Mouse (Mus musculus): ENCODE data around the gene Ak7.

The Ak7 gene

DNA sequence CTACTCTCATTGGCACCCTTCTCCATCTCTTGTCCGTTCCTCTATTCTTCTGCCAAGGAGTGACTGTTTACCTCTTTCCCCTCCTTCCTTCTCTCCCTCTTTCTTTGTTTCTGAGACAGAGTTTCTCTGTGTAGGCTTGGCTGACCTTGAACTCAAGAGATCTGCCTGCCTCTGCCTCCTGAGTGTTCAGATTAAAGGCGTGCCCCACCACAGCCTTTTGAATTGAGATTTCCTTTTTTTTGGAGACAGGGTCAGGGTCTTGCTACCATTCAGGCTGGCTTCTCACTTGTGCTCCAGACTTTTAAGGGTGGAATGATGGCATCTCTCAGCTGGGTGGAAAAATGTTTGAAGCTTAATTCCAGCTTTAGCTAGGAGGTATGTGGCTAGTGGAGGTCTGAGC lies 81.8 kb downstream of the Ak7 start:
- DNase-seq (ENCODE audit: low spot score) = no peak

DNA sequence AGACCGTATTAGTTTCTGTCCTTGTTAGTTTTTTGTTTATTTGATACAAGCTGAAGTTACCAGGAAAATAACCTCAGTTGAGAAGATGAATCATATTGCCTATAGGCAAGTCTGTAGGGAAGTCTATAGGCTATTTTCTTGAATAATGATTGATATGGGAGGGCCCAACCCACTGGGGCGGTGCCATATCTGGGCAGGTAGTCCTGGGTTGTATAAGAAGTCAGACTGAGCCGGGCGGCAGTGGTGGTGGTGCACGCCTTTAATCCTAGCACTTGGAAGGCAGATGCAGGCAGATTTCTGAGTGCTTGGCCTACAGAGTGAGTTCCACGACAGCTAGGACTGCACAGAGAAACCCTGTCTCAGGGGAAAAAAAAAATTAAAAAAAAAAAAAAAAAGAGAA lies 84.1 kb downstream of the Ak7 start:
- peak; percentile 8 for DNase-seq (ENCODE audit: low spot score)

DNA sequence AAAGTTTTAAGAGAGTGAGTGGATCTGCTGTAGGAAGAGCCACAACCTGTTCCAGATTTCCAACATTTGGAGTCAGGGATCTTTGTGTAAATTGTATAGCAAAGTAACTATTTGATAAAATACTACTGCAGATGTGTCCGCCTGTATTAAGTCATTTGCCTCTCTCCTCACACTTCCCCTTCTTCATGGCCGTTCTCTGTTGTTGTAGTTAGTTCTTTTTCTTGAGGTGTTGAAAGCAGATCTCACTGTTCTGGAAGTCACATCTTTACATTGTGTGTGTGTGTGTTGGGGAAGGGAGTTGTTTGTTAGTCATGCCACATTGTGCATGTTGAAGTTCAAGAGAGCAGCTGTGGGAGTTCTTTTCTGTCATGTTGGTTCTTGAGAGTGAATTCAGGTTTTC lies 89.1 kb downstream of the Ak7 start:
- DNase-seq (ENCODE audit: low spot score) = no peak

DNA sequence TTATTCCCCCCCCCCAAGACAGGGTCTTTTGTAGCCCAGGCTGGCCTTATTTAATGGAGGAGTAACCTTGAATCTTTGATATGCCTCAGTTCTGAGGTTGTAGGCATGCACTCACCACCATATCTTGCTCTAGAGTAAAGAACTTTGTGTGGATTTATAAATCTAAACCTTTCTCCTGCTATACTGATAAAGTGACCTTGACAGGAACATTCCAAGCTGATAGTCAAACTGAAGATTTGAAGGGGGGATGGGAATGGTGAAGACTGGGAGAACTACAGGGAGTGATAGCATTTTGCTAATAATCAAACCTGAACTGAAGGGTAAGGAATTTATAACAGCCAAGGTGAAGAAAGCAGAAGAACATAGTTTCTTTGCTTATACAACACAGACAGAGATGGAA lies 92.2 kb downstream of the Ak7 start:
- no peak for DNase-seq (ENCODE audit: low spot score)

DNA sequence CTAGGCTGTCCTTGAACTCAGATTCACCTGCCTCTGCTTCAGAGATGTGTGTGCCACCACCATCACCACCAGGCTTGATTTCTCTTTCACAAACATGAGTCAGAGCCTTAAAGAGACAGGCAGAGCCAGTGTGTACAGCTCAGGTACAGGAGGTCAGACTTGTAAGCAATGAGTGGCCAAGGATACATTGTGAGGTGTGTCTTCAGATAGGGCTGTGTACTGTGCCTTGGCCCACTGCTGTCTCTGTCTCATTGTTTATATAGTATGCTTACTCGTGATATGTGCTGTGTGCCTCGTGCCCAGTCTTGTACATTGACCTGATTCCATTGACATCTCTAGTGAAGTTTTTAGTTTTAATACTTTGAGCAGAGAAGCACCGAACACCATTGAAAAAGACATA lies 100.0 kb downstream of the Ak7 start:
- no peak for DNase-seq (ENCODE audit: low spot score)

DNA sequence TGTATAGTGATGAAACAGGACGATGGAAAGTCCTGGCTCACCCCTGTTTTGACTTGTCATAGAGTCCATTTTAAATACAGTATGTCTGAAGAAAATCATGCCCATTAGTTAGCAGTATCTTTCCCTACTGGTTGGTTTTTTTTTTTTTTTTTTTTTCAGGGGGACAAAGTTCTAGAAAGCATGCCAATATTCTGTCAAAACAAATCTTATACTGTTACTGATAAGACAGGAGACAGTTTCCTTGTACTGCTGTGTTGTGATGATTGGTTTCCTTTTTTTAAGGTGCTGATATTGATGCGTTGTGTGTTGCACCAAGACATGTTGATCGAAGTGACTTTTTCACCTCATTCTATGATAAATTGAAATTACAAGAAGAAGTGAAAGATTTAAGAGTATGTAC lies 100.4 kb downstream of the Ak7 start:
- DNase-seq (ENCODE audit: low spot score) = no peak

DNA sequence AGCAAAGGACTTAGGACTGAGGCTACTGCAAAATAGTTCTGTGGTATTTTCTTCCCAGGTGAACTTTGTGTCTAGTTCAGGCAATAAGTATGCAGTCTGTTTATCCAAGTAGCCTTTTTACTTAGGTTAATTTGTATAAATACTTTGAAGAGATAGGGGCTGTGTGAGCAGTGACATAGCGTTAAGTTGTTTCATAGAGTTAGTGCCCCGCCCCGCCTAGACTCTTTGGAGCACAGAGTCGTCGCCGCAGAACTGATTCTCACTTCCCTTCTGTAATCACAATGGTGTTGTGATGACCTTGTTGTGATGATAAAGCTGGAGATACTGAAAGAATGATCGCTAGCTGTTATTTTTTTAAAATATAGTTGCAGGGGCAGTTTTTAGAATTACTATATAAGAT lies 101.6 kb downstream of the Ak7 start:
- no peak for DNase-seq (ENCODE audit: low spot score)

DNA sequence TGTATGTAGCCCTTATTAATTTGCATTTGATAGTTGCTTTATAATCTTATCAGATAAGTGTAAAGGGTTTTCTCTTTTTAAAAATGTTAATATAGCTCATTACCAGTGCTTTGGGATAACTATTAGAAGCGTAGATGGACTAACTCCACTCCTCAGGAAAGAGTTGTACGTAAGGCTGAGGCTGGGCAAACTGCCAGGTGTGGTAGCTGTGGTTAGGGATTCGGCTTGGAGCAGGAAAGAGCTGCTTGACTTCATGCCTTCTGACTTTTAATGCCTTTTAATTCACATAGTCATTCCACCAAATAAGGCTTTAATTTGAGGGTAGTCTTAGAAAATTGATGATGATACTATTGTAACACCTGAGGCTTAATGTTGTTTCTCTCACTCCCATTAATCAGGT lies 103.2 kb downstream of the Ak7 start:
- DNase-seq (ENCODE audit: low spot score) = no peak

DNA sequence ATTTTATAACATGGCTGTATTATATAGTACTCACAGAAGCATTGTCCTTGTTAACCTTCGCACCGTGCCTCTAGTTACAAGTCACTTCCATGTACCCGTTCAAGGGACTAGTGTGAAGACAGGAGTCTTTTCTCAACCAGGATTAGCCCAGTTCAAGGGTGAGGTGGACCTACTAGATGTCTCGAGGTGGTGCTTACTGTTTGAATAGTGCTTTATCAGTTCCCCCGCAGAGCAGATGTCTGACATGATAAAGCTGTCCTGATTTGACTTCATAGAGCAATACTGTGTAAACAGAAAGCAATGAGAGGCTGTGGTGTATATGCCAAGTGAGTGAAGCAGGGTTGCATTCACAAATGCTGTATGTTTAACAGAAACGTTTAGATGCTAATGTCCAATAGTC lies 104.8 kb downstream of the Ak7 start:
- no peak for DNase-seq (ENCODE audit: low spot score)

DNA sequence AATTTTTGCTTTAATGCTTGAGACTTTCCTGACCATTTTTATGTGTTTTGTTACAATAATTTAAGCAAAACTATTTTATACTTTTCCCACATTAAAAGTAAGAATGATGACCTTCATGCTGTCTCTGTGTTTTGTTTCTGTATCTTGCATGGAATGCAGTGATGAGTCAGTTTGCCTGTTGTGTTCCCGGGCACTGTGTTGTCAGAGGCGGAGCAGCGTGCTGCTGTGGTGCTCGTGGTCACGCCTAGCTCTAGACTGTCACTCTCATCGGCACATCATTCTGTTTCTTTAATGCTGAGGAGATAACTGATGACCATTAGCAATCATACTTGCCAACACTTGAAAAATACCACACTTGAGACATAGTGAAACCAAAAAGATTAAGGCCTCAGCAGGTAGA lies 108.2 kb downstream of the Ak7 start:
- DNase-seq (ENCODE audit: low spot score) = no peak

DNA sequence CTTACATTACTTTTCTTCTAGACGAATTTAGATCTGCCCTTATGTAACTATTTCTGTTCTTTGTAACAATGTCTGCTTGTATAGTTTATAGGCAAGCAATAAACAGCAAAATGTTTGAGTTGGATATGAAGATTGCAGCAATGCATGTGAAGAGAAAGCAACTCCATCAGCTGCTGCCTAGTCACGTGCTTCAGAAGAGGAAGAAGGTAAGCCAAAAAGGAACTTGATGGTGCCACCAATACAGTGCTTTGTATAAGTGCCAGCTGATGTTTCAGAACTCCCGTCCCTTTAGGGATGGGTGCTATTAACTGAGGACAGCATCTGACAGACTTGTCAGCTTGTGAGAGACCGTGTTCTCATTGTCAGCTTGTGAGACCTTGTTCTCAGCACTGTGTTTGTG lies 117.7 kb downstream of the Ak7 start:
- no peak for DNase-seq (ENCODE audit: low spot score)

DNA sequence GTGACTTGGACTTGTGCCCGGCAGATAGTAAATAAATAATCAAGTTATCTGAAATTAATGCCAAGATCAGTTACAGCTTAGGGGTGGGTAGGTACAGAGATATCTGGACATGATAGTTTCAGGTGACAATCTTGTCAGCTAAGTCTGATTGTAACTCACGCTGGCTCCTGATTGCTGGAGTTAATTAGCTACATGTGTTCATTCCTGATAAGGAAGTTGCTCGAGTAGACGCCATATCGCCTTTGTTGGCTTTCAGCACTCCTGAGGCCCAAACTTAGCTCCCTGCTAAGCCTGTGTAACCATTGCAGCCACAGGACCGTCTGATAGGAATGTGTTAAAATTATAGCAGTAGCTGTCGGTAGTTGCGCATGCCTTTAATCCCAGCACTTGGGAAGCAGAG lies 119.0 kb downstream of the Ak7 start:
- peak; percentile 60 for DNase-seq (ENCODE audit: low spot score)

DNA sequence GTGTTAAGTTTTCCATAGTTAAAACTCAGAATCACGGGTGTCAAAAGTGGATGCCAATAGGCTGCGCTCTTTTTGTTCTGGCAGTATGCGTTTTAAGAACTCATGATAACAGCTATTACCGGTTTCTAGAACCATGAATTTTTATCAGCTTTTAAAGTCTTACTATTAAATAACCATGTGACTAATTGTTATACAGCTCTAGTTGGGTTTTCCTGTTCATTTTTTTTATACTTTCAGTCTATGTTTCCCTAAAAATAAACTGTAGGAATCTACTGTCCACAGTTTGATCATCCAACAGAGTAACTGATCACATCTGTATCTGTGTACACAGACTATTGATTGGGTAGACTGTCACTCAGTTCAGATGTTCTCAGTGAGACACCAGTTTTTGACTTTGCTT lies 119.5 kb downstream of the Ak7 start:
- peak; percentile 10 for DNase-seq (ENCODE audit: low spot score)
